Mouse (Mus musculus) limb, embryonic 14.5 days (tissue): ENCODE measurements around the gene Cenpp. TPM values are rescaled to one million over a fixed set of nuclear protein-coding genes. Genes with fewer than 3 reads are reported as not detected.
A peak's percentile ranks its signal among the peaks of the same experiment; 100 is the strongest.

Source experiments
- ATAC-seq: fragments of 200-750 bp; cut with Nextera tagmentation; 2 replicates; pipeline ENCODE4 v1.8.0; 2017; ENCODE audit warnings: low read depth, moderate number of reproducible peaks, moderate TSS enrichment; ENCODE audit not compliant: low FRiP score
- DNase-seq: peaks from one replicate; pipeline ENCODE4 v3.0.0-alpha.2; 2015; ENCODE audit warnings: low spot score
- H3K27ac ChIP-seq: fragments of 300-500 bp; sonication (generic); replicated peaks from 2 replicates; pipeline ENCODE4 v1.5.1; 2014; ENCODE audit warnings: low read depth, mild to moderate bottlenecking, low read length, moderate library complexity, mixed read lengths
- H3K27me3 ChIP-seq: fragments of 300-500 bp; sonication (generic); 2 replicates; pipeline ENCODE4 v1.6.1; 2014; ENCODE audit warnings: low read length, mixed read lengths; ENCODE audit not compliant: control insufficient read depth, insufficient read depth
- H3K36me3 ChIP-seq: fragments of 300-500 bp; sonication (generic); 2 replicates; pipeline ENCODE4 v1.6.1; 2014; ENCODE audit warnings: mild to moderate bottlenecking, low read length, moderate library complexity, mixed read lengths; ENCODE audit not compliant: control insufficient read depth, insufficient read depth
- H3K4me1 ChIP-seq: fragments of 300-500 bp; sonication (generic); 2 replicates; pipeline ENCODE4 v1.6.1; 2014; ENCODE audit warnings: antibody characterized with exemption, low read length, mixed read lengths; ENCODE audit not compliant: control insufficient read depth, insufficient read depth
- H3K4me2 ChIP-seq: fragments of 300-500 bp; sonication (generic); replicated peaks from 2 replicates; pipeline ENCODE4 v1.6.1; 2014; ENCODE audit warnings: low read depth, mild to moderate bottlenecking, low read length, moderate library complexity; ENCODE audit not compliant: severe bottlenecking
- H3K4me3 ChIP-seq: fragments of 300-500 bp; sonication (generic); replicated peaks from 2 replicates; pipeline ENCODE4 v1.5.1; 2014; ENCODE audit warnings: low read length
- H3K9ac ChIP-seq: fragments of 300-500 bp; sonication (generic); 2 replicates; pipeline ENCODE4 v1.6.1; 2014; ENCODE audit warnings: mild to moderate bottlenecking, low read depth, low read length, moderate library complexity; ENCODE audit not compliant: severe bottlenecking
- H3K9me3 ChIP-seq: fragments of 300-500 bp; sonication (generic); 2 replicates; pipeline ENCODE4 v1.6.1; 2016; ENCODE audit warnings: low read length; ENCODE audit not compliant: control insufficient read depth
- POLR2A ChIP-seq: fragments of 200-500 bp; IDR thresholded peaks from 2 replicates; pipeline ENCODE4 v1.8.0; 2012; ENCODE audit warnings: inconsistent platforms, mild to moderate bottlenecking, moderate library complexity, borderline replicate concordance; ENCODE audit not compliant: insufficient read depth, insufficient read length; ENCODE audit errors: extremely low read depth
- WGBS: fragments of 180-500 bp; shearing (Covaris S2); extraction: QIAGEN DNeasy Blood & Tissue Kit; methylation state at CpG from one replicate; pipeline ENCODE4 v1.1.7; 2014; 5-methylcytosine and 5-hydroxymethylcytosine counted together
- polyA plus RNA-seq, 2 experiments: library from polyadenylated mRNA; depleted of rRNA in 1 of 2; stranded (reverse) in 1 of 2; unstranded in 1 of 2; fragments of >200 nt; fragmentation: Nextera tagmentation in 1 of 2; extraction: Ambion mirVana in 1 of 2; gene quantifications; 2 replicates each; pipeline versions ENCODE4 v1.2.1 to v1.2.3; 2012 to 2014

Cenpp gene
- 5.9 and 9.8 TPM in 2 replicates for polyA plus RNA-seq (2012; rRNA removed)
- 21.8 and 22.2 TPM in 2 replicates for polyA plus RNA-seq (2014; fragmentation: Nextera tagmentation; extraction: Ambion mirVana)

DNA sequence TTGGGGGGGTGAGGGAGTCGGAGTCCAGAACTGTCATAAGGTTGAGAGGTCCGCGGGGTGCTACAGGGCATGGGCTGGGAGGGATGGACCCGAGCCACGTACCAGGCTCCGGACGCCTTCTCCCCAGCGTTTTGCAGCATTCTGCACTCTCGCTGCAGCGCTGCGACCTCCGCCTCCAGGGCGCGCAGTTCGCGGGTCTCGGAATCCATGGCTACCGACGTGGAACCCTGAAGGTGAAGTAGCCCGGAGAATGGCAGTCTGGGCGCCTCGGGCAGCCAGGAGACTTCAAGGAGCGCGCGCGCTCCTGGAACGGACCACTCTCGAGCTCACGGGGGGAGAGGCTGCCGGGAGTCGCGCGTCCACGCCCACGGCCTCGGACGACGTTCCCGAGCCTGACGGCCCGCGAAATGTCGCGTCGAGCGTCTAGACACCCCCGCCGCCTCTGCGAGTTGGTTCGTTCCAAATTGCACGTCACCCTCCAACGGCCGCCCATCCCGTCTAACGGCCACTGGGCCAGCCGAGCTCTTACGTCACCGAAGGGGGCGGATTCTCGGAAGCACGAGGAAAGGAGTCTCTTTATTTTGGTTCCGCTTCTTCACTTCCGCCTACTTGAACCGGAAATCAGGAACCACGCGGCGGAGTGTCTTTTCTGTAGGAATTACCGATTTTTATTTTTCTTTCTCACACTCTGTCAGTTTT lies at the start of gene Cenpp, which contains the start of gene Nol8:
TSS of gene Cenpp (minus strand) at position 305 of the 699 bp plus-strand sequence.
TSS of gene Nol8 (plus strand) at position 598 of the 699 bp plus-strand sequence.
- ATAC-seq = peak; percentile 98
- WGBS = under 1% methylated on average over 61 of the region's 68 CpGs
- Histone ChIP-seq H3K27me3 (no peaks in the 10 kb centered on the region), H3K27ac (no peak within 1 kb of the TSS), H3K4me1 (peaks cover 11% of the 10 kb centered on the region; the same call in 1 of the 2 replicates), H3K36me3 (peaks cover 7% of the 10 kb centered on the region; the same call in 1 of the 2 replicates), H3K9me3 (no peaks in the 10 kb centered on the region), H3K9ac (peak within 1 kb of the TSS; percentile 57), H3K4me2 (peak within 1 kb of the TSS; percentile 82), H3K4me3 (peak within 1 kb of the TSS; percentile 72)
- DNase-seq = peak; percentile 99
- no peak for TF ChIP-seq POLR2A

DNA sequence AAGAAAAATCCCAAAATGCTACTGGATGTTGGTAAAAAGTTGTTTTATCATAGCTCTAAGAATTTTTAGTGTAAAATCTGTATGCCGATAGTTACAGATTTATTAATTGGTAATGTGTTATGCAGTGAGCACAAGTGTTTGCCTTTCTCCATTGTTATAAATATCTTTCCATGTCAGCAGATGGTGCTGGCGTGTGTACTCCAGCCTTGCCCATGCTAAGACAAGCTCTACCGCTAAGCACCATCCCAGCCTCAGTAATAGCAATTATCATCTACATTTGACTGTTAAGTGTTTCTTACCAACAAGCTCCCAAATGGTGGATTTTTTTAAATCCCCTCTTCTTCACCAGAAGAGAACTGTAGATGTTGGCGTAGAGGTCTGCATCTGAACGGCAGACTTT lies 38.5 kb upstream of the Cenpp start:
- WGBS = 95% methylated on average over 5 of the region's 5 CpGs
- Histone ChIP-seq H3K36me3 (peaks cover 57% of the 10 kb centered on the region), H3K27ac (no peak overlapping the region), H3K4me2 (no peak overlapping the region), H3K4me3 (no peak overlapping the region), H3K27me3 (no peaks in the 10 kb centered on the region), H3K9ac (no peak overlapping the region), H3K9me3 (no peaks in the 10 kb centered on the region), H3K4me1 (no peaks in the 10 kb centered on the region)
- TF ChIP-seq POLR2A = no peak
- no peak for DNase-seq
- ATAC-seq = no peak

DNA sequence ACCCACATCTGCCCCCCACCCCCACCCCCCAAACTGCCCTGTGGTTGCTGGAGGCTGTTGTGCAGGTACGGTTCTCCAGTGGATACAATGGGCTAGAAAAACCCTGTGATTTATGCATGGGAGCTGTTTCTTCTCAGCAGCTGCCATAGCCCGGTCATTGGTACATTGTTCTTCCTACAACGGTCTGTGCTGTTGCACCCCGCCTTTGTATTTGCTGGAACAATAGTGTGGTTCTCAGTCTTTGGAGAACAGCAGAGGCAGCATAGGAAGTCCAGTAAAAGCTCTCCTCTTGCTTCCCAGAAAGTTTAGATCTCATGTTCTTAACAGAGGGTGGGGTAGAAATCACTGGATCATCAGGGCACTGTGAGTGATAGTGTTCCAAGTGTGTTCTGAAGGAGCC lies 31.7 kb upstream of the Cenpp start:
- no peak for TF ChIP-seq POLR2A
- no peak overlapping the region for H3K9ac ChIP-seq
- ATAC-seq = no peak
- no peak overlapping the region for H3K27ac ChIP-seq
- no peaks in the 10 kb centered on the region for H3K27me3 ChIP-seq
- peaks cover 16% of the 10 kb centered on the region for H3K36me3 ChIP-seq
- no peaks in the 10 kb centered on the region for H3K9me3 ChIP-seq
- H3K4me2 ChIP-seq = no peak overlapping the region
- WGBS = 90% methylated on average over 4 of the region's 4 CpGs
- no peak overlapping the region for H3K4me3 ChIP-seq
- DNase-seq = no peak
- peaks cover 9% of the 10 kb centered on the region for H3K4me1 ChIP-seq

DNA sequence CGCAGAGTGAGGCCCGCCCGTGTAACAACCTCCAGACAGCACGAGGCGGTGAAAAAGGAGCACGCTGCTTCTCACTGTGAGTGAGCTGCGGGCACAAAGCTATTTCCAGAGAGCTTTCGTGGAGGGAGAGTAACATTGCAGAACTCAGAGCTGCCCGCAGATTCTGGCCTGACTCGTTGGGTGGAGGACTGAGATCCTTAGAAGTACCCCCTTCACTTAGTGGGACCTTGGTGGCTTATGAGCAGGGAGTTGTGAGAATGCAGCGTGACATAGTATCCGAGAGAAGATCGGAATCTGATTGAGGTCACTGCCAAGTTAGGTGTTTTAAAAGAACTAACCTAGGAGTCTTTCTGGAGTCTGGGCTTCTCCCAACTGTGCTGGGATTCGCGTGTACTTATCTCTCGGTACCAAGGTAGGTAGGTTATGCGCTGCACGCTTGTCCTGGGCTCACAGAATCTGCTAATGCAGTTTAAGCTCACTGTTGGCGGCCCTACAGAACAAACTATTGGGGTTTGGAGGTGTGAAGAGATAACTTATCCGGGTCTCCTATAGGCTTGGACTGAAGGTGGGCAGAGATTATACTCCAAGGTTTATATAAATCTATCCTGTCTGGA lies 29.8 kb upstream of the Cenpp start:
- Histone ChIP-seq H3K9me3 (no peaks in the 10 kb centered on the region), H3K4me2 (peak overlapping the region; percentile 76), H3K27me3 (no peaks in the 10 kb centered on the region), H3K4me3 (peak overlapping the region; percentile 71), H3K4me1 (peaks cover 9% of the 10 kb centered on the region), H3K9ac (peak overlapping the region; percentile 75), H3K27ac (peak overlapping the region; percentile 70), H3K36me3 (peaks cover 11% of the 10 kb centered on the region)
- ATAC-seq (peak; percentile 61), DNase-seq (no peak)
- TF ChIP-seq POLR2A = no peak
- WGBS = 0% methylated on average over 20 of the region's 20 CpGs

DNA sequence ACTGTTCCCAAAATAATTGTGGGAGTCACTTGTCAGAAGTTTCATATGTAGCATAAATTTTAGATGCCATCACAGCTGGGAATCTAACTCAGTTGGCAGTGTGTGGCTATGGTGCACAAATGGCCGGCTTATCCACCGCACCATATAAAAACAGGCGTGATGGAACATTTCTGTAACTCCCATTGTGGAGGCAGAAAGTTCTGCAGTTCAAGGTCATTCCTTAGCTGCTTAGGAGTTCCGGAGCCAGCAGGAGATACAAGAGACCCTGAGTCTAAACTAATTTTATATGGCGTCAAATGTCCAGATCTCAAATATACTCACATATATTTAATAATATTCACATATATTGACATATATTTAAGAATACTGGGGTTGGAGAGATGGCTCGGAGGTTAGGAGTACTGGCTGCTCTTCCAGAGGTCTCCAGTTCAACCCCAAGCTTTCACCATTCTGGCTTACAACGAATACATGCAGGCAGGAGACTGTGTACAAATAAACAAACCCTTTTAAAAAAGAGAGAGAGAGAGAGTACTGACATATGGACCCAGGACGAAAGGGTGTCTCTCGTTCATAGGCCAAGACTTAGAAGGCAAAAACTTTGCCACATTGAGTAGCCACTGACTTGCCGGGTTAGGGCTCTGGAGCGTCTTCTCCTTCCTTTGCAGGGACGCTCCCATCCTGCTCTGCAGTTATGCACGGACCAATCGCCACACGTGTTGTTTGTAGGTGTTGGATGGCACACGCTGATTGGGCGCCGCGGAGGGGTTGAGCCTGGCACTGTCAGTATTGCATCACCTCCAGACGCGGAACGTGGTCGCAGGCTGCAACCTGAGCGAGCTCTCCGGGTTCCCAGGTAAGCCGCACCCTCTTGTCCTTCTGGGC lies 29.0 kb upstream of the Cenpp start, which contains the start of gene Iars:
TSS of gene Iars (plus strand) at position 750 of the 882 bp plus-strand sequence.
- H3K4me3 ChIP-seq = peak within 1 kb of the TSS; percentile 71
- peaks cover 16% of the 10 kb centered on the region for H3K36me3 ChIP-seq
- DNase-seq = peak; percentile 95
- 6% methylated on average over 25 of the region's 26 CpGs for WGBS
- no peaks in the 10 kb centered on the region for H3K9me3 ChIP-seq
- no peaks in the 10 kb centered on the region for H3K27me3 ChIP-seq
- peak; percentile 100 for ATAC-seq
- H3K27ac ChIP-seq = peak within 1 kb of the TSS; percentile 70
- peak; percentile 61; the same call in 1 of the 2 replicates for TF ChIP-seq POLR2A
- H3K9ac ChIP-seq = peak within 1 kb of the TSS; percentile 75
- H3K4me2 ChIP-seq = peak within 1 kb of the TSS; percentile 76
- H3K4me1 ChIP-seq = peaks cover 9% of the 10 kb centered on the region
